Mouse (Mus musculus): ENCODE measurements around the gene D1Ertd622e. TPM values are rescaled to one million over a fixed set of nuclear protein-coding genes. Genes with fewer than 3 reads are reported as not detected.
"Not testable (repeated sequence)": the region's sequence is repeated elsewhere in the genome, so short reads cannot be mapped to it uniquely, and the experiment has no call there.

Gene D1Ertd622e
- polyA plus RNA-seq, 1 experiment from 2014 or later = 21.3 TPM

GRCm38 (mm10) chr1:97611747-97612146 is 50.1 kb downstream of the D1Ertd622e start:
- H3K27ac ChIP-seq = no peak overlapping the region
- H3K9ac ChIP-seq = no peak overlapping the region
- no peak overlapping the region for H3K4me2 ChIP-seq
- no peaks in the 10 kb centered on the region for H3K36me3 ChIP-seq
- no peaks in the 10 kb centered on the region for H3K9me3 ChIP-seq
- no peak overlapping the region for H3K4me3 ChIP-seq (replicated peaks)
- no peaks in the 10 kb centered on the region for H3K4me1 ChIP-seq
- WGBS = 78% methylated on average over 2 of the region's 2 CpGs
- no peaks in the 10 kb centered on the region for H3K27me3 ChIP-seq (replicated peaks)
- no peak for ATAC-seq (ENCODE audit: insufficient read depth, low FRiP score, low read depth)

- 59% methylated on average over 1 of the region's 1 CpGs for WGBS
- H3K4me3 ChIP-seq (replicated peaks) = no peak overlapping the region
- no peak for ATAC-seq (ENCODE audit: insufficient read depth, low FRiP score, low read depth)
- no peaks in the 10 kb centered on the region for H3K36me3 ChIP-seq
- no peak overlapping the region for H3K4me2 ChIP-seq
- H3K9ac ChIP-seq = no peak overlapping the region
- H3K9me3 ChIP-seq = no peaks in the 10 kb centered on the region
- no peaks in the 10 kb centered on the region for H3K4me1 ChIP-seq
- no peak overlapping the region for H3K27ac ChIP-seq
- no peaks in the 10 kb centered on the region for H3K27me3 ChIP-seq (replicated peaks)
Observed at GRCm38 (mm10) chr1:97603361-97603760, 58.5 kb downstream of the D1Ertd622e start.

DNA sequence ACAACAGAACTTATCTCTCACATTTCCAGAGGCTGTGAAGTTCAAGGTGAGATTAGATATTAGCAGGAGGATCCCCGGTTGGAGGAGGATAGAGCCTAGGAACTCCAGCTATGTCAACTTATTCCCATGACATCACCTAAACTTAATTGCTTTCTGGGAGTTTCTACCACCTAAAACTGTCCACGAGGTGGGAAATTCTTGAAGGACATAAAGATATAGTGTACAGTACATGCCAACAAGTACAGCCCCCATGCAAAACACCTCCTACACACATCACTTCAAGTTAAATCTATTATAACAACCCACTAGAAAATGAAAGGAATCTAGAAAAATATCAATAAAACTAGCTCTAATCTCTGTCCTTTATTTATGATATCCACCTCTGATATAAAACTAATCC is 61.5 kb downstream of the D1Ertd622e start:
- H3K9me3 ChIP-seq = no peaks in the 10 kb centered on the region
- no peak overlapping the region for H3K9ac ChIP-seq
- 66% methylated on average over 2 of the region's 2 CpGs for WGBS
- H3K27ac ChIP-seq = no peak overlapping the region
- ATAC-seq (ENCODE audit: insufficient read depth, low FRiP score, low read depth) = no peak
- H3K4me3 ChIP-seq (replicated peaks) = no peak overlapping the region
- H3K27me3 ChIP-seq (replicated peaks) = no peaks in the 10 kb centered on the region
- H3K4me1 ChIP-seq = no peaks in the 10 kb centered on the region
- no peaks in the 10 kb centered on the region for H3K36me3 ChIP-seq
- H3K4me2 ChIP-seq = no peak overlapping the region

- no peak overlapping the region for H3K27ac ChIP-seq
- no peaks in the 10 kb centered on the region for H3K36me3 ChIP-seq
- WGBS = 52% methylated on average over 3 of the region's 3 CpGs
- no peak overlapping the region for H3K9ac ChIP-seq
- ATAC-seq (ENCODE audit: insufficient read depth, low FRiP score, low read depth) = no peak
- H3K4me1 ChIP-seq = no peaks in the 10 kb centered on the region
- H3K9me3 ChIP-seq = no peaks in the 10 kb centered on the region
- H3K27me3 ChIP-seq (replicated peaks) = no peaks in the 10 kb centered on the region
- H3K4me3 ChIP-seq (replicated peaks) = no peak overlapping the region
- no peak overlapping the region for H3K4me2 ChIP-seq
Observed at GRCm38 (mm10) chr1:97599101-97599500, 62.8 kb downstream of the D1Ertd622e start.

DNA sequence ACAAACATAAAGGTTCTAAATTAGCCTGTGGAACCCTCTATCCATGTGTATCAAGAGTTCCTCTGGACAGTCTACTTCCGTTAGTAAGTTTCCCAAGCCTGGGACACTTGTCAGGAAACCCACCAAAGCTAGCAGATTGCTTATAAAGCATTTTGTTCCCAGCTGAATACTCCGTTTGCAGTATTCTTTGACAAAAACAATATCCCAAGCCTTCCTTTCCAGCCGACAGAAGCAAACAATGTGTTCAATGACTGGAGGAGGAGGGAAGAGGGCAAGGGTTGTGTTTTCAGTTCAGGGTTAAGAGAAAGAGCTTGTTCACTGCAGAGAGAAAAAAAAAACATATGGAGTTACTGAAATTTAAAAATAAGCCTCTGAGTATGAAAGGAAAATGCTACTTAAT is 73.3 kb downstream of the D1Ertd622e start:
- no peak for ATAC-seq (ENCODE audit: insufficient read depth, low FRiP score, low read depth)
- Histone ChIP-seq H3K9me3 (no peaks in the 10 kb centered on the region), H3K27me3 (replicated peaks) (no peaks in the 10 kb centered on the region), H3K4me2 (no peak overlapping the region), H3K9ac (no peak overlapping the region), H3K4me3 (replicated peaks) (no peak overlapping the region), H3K4me1 (no peaks in the 10 kb centered on the region), H3K27ac (no peak overlapping the region), H3K36me3 (no peaks in the 10 kb centered on the region)
- 36% methylated on average over 3 of the region's 3 CpGs for WGBS

DNA sequence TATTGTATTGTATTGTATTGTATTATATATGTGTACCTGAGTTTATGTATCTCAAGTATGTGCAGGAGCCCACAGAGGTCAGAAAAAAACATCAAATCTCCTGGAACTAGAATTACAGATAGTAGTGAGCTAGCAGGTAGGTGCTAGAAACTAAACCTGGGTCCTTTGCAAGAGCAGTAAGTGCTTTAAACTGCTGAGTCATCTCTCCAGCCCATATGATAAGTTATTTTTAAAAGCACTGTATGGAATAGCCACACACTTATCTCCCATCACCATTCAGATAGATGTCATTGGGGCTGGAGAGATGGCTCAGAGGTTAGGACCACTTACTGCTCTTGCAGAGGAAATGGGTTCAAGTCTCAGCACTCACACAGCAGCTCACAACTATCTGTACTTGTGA is 76.8 kb downstream of the D1Ertd622e start:
- H3K4me3 ChIP-seq (replicated peaks) = no peak overlapping the region
- ATAC-seq (ENCODE audit: insufficient read depth, low FRiP score, low read depth) = no peak
- no peaks in the 10 kb centered on the region for H3K4me1 ChIP-seq
- H3K9me3 ChIP-seq = no peaks in the 10 kb centered on the region
- no peaks in the 10 kb centered on the region for H3K27me3 ChIP-seq (replicated peaks)
- no peak overlapping the region for H3K27ac ChIP-seq
- no peak overlapping the region for H3K9ac ChIP-seq
- no peak overlapping the region for H3K4me2 ChIP-seq
- H3K36me3 ChIP-seq = no peaks in the 10 kb centered on the region

DNA sequence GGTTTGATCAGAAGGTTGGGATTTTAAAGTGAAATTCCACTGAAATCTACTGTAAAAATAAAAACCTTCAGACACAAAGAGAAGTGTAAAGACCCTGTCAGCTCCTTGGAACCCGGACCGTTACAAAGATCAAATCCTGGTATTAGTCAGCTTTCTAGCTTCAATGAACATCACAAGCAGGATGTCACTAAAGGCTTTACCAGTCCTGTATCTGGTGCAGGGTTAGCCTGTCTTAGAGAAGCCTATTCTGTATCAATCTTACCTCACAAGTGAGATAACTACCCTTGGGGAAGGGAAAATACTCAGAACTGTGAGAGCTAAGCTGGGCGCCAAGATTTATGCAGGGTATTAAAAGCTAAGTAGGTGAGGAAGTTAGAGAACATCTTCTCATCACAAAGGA is 77.7 kb downstream of the D1Ertd622e start:
- no peaks in the 10 kb centered on the region for H3K9me3 ChIP-seq
- no peak overlapping the region for H3K27ac ChIP-seq

GRCm38 (mm10) chr1:97583085-97583484 is 78.8 kb downstream of the D1Ertd622e start:
- Histone ChIP-seq H3K4me3 (replicated peaks) (no peak overlapping the region), H3K4me1 (no peaks in the 10 kb centered on the region), H3K27ac (no peak overlapping the region), H3K4me2 (no peak overlapping the region), H3K27me3 (replicated peaks) (no peaks in the 10 kb centered on the region), H3K9me3 (no peaks in the 10 kb centered on the region), H3K36me3 (no peaks in the 10 kb centered on the region), H3K9ac (no peak overlapping the region)
- WGBS = 65% methylated on average over 4 of the region's 4 CpGs
- ATAC-seq (ENCODE audit: insufficient read depth, low FRiP score, low read depth) = no peak

More for the DNA sequence above, 77.7 kb downstream of the D1Ertd622e start:
- ATAC-seq (ENCODE audit: insufficient read depth, low FRiP score, low read depth) = no peak
- H3K36me3 ChIP-seq = no peaks in the 10 kb centered on the region
- no peak overlapping the region for H3K9ac ChIP-seq
- no peak overlapping the region for H3K4me3 ChIP-seq (replicated peaks)
- no peaks in the 10 kb centered on the region for H3K27me3 ChIP-seq (replicated peaks)
- 85% methylated on average over 3 of the region's 3 CpGs for WGBS
- no peak overlapping the region for H3K4me2 ChIP-seq
- H3K4me1 ChIP-seq = no peaks in the 10 kb centered on the region

- not testable (repeated sequence) for H3K9me3 ChIP-seq; H3K36me3 ChIP-seq; H3K4me3 ChIP-seq (replicated peaks); H3K27me3 ChIP-seq (replicated peaks); H3K9ac ChIP-seq; ATAC-seq (ENCODE audit: insufficient read depth, low FRiP score, low read depth); H3K4me2 ChIP-seq; H3K27ac ChIP-seq; H3K4me1 ChIP-seq
Observed at GRCm38 (mm10) chr1:97580680-97581079, 81.2 kb downstream of the D1Ertd622e start.

DNA sequence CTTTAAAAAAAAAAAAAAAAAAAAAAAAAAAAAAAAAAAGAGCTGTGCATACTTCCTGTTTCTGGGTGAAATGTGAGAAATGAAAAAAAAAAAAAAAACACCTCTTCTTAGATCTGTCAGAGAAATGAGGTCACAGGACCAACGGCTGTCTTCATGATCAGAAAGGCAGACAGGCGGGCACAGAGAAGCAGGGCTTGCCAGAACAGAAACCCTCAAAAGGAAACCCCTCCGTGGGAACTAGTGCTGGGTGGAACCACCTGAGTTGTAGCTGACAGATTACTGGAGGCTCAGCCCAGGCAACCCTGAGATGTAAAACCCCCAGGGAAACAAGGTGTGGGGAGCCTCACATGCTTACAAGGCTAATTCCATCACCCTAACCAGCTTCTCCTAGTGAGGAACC is 81.6 kb downstream of the D1Ertd622e start:
- Histone ChIP-seq H3K4me1 (no peaks in the 10 kb centered on the region), H3K9ac (no peak overlapping the region), H3K27me3 (replicated peaks) (no peaks in the 10 kb centered on the region), H3K4me3 (replicated peaks) (no peak overlapping the region), H3K4me2 (no peak overlapping the region), H3K27ac (no peak overlapping the region), H3K36me3 (no peaks in the 10 kb centered on the region), H3K9me3 (no peaks in the 10 kb centered on the region)
- WGBS = 62% methylated on average over 3 of the region's 3 CpGs
- ATAC-seq (ENCODE audit: insufficient read depth, low FRiP score, low read depth) = no peak

DNA sequence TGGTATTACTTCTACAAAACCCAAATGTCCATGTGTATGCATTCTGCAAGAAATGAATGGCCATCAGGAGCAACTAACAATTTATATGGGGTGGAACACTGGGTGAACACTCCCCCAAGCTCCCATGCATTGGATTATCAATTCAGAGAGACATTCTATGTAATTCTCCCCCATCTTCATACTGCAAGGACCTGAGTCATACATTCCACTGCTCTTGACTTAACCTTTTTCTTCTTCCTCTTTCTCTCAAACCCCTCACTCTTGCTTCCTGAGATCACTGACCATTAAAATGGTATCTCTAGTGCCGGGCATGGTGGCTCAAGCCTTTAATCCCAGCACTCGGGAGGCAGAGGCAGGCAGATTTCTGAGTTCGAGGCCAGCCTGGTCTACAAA is 83.9 kb downstream of the D1Ertd622e start:
- Histone ChIP-seq H3K9me3 (no peaks in the 10 kb centered on the region), H3K36me3 (no peaks in the 10 kb centered on the region), H3K27me3 (replicated peaks) (no peaks in the 10 kb centered on the region), H3K27ac (no peak overlapping the region), H3K9ac (no peak overlapping the region), H3K4me3 (replicated peaks) (no peak overlapping the region), H3K4me1 (no peaks in the 10 kb centered on the region), H3K4me2 (no peak overlapping the region)
- ATAC-seq (ENCODE audit: insufficient read depth, low FRiP score, low read depth) = no peak
- 80% methylated on average over 3 of the region's 3 CpGs for WGBS

GRCm38 (mm10) chr1:97577062-97578024 is 84.5 kb downstream of the D1Ertd622e start:
- ATAC-seq (ENCODE audit: insufficient read depth, low FRiP score, low read depth) = no peak
- Histone ChIP-seq H3K9me3 (no peaks in the 10 kb centered on the region), H3K27ac (no peak overlapping the region), H3K4me2 (no peak overlapping the region), H3K4me3 (replicated peaks) (no peak overlapping the region), H3K36me3 (no peaks in the 10 kb centered on the region), H3K4me1 (no peaks in the 10 kb centered on the region), H3K9ac (no peak overlapping the region), H3K27me3 (replicated peaks) (no peaks in the 10 kb centered on the region)
- WGBS = 76% methylated on average over 2 of the region's 2 CpGs

All from stomach, embryonic 15.5 days (tissue).